Mouse (Mus musculus) heart, postnatal 0 days (tissue): Measurements from ENCODE around the gene Shroom3. TPM values are rescaled to one million over a fixed set of nuclear protein-coding genes. Genes with fewer than 3 reads are reported as not detected.

Experiments used
- ATAC-seq: fragments of 200-750 bp; cut with Nextera tagmentation; 2 replicates; pipeline ENCODE4 v1.8.0; 2017; ENCODE audit warnings: low read depth, moderate number of reproducible peaks, moderate library complexity; ENCODE audit not compliant: insufficient read depth
- DNase-seq: peaks from one replicate; pipeline ENCODE4 v3.0.0-alpha.2; 2016; ENCODE audit warnings: low spot score
- H3K27ac ChIP-seq: fragments of 300-500 bp; sonication (generic); 2 replicates; pipeline ENCODE4 v1.5.1; 2014; ENCODE audit warnings: low read depth, mild to moderate bottlenecking
- H3K27me3 ChIP-seq: fragments of 300-500 bp; sonication (generic); 2 replicates; pipeline ENCODE4 v1.6.1; 2014; ENCODE audit warnings: low read length, mixed read lengths; ENCODE audit not compliant: control insufficient read depth, insufficient read depth
- H3K36me3 ChIP-seq: fragments of 300-500 bp; sonication (generic); replicated peaks from 2 replicates; pipeline ENCODE4 v1.6.1; 2014; ENCODE audit warnings: low read length, mixed read lengths; ENCODE audit not compliant: control insufficient read depth, insufficient read depth
- H3K4me1 ChIP-seq: fragments of 300-500 bp; sonication (generic); 2 replicates; pipeline ENCODE4 v1.6.1; 2014; ENCODE audit warnings: antibody characterized with exemption; ENCODE audit not compliant: control insufficient read depth, insufficient read depth
- H3K4me2 ChIP-seq: fragments of 300-500 bp; sonication (generic); 2 replicates; pipeline ENCODE4 v1.6.1; 2014; ENCODE audit warnings: low read depth, mild to moderate bottlenecking, low read length, moderate library complexity
- H3K4me3 ChIP-seq: fragments of 300-500 bp; sonication (generic); 2 replicates; pipeline ENCODE4 v1.5.1; 2014; ENCODE audit warnings: low read depth, low read length
- H3K9ac ChIP-seq: fragments of 300-500 bp; sonication (generic); replicated peaks from 2 replicates; pipeline ENCODE4 v1.6.1; 2014; ENCODE audit warnings: low read depth, low read length, mixed read lengths
- H3K9me3 ChIP-seq: fragments of 300-500 bp; sonication (generic); replicated peaks from 2 replicates; pipeline ENCODE4 v1.6.1; 2016; ENCODE audit warnings: low read length; ENCODE audit not compliant: control insufficient read depth
- CTCF ChIP-seq: IDR thresholded peaks from 2 replicates; pipeline ENCODE4 v1.5.1; 2016; ENCODE audit warnings: antibody characterized with exemption, control low read depth, low read depth
- EP300 ChIP-seq: IDR thresholded peaks from 2 replicates; pipeline ENCODE4 v1.6.1; 2016; ENCODE audit warnings: antibody characterized with exemption, low read depth
- WGBS: fragments of 180-500 bp; shearing (Covaris S2); extraction: QIAGEN DNeasy Blood & Tissue Kit; methylation state at CpG from one replicate; pipeline ENCODE4 v1.1.7; 2014; 5-methylcytosine and 5-hydroxymethylcytosine counted together
- polyA plus RNA-seq: library from polyadenylated mRNA; unstranded; fragments of >200 nt; fragmentation: Nextera tagmentation; extraction: Ambion mirVana; gene quantifications from 2 replicates; pipeline ENCODE4 v1.2.1, GENCODE M21; 2015
- total RNA-seq: library from RNA; depleted of rRNA; stranded (reverse); fragments of >200 nt; gene quantifications from 2 replicates; pipeline ENCODE4 v1.2.3, GENCODE M21; 2014; ENCODE audit warnings: low replicate concordance

Shroom3 gene
- total and polyA plus RNA-seq, 2 experiments from 2014 or later, result 13.3 to 72.4 TPM

DNA sequence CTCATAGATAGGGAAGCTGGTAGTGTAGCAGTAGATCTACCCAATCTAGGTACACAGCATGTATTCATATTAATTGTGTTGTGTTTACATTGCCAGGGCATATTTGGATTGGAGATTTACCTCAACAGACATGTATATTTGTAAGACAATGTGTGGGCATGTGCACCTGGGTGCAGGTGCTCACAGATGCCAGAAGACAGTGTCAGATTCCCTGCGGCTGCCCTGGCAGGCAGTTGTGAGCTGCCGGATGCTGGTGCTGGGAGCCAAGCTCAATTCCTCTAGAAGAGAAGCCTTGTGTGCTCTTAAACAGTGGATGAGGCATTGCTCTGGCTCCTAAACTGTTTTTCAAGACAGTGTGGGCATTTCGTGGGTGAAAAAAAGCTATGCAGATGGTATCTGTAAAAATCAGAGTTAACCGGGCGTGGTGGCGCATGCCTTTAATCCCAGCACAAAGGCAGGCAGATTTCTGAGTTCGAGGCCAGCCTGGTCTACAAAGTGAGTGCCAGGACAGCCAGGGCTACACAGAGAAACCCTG lies 72.1 kb downstream of the Shroom3 start:
- Histone ChIP-seq H3K9ac (no peak overlapping the region), H3K4me1 (no peaks in the 10 kb centered on the region), H3K27ac (no peak overlapping the region), H3K9me3 (no peaks in the 10 kb centered on the region), H3K36me3 (no peaks in the 10 kb centered on the region), H3K4me3 (no peak overlapping the region), H3K4me2 (no peak overlapping the region), H3K27me3 (no peaks in the 10 kb centered on the region)
- WGBS, result 87% methylated on average over 7 of the region's 7 CpGs
- no peak for ATAC-seq
- no peak for TF ChIP-seq EP300
- no peak for TF ChIP-seq CTCF
- no peak for DNase-seq

DNA sequence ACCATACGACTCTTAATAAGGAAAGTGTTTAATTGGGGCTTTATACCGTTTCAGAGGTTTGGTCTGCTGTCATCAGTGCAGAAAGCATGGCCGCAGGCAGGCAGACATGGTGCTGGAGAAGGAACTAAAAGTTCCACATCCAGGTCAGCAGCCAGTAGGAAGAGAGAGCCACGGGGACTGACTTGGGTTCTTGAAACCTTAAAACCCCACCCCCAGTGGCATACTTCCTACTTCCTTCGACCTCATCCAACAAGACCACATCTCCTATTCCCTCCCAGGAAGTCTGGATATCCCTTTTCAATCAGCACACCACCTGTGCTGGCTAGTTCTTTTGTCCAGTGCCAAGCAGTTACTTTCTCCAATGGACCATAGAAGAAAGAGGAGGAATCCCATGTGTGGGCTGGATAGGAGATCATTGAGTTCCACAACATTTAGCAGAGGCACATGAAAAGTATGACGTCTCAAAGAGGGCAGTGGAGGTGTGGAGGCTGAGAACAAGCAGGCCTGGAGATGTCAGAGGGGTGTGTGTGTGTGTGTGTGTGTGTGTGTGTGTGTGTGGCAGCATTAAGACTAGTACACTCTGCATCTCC lies 76.0 kb downstream of the Shroom3 start:
- no peak for ATAC-seq
- no peak for DNase-seq
- H3K4me1 ChIP-seq, result peaks cover 11% of the 10 kb centered on the region; the same call in 1 of the 2 replicates
- no peaks in the 10 kb centered on the region for H3K9me3 ChIP-seq
- H3K36me3 ChIP-seq, result no peaks in the 10 kb centered on the region
- no peak overlapping the region for H3K4me3 ChIP-seq
- H3K27me3 ChIP-seq, result no peaks in the 10 kb centered on the region
- WGBS, result 74% methylated on average over 6 of the region's 6 CpGs
- TF ChIP-seq CTCF (no peak), EP300 (no peak)
- peak overlapping the region; percentile 1; the same call in 1 of the 2 replicates for H3K27ac ChIP-seq
- H3K9ac ChIP-seq, result no peak overlapping the region
- no peak overlapping the region for H3K4me2 ChIP-seq

DNA sequence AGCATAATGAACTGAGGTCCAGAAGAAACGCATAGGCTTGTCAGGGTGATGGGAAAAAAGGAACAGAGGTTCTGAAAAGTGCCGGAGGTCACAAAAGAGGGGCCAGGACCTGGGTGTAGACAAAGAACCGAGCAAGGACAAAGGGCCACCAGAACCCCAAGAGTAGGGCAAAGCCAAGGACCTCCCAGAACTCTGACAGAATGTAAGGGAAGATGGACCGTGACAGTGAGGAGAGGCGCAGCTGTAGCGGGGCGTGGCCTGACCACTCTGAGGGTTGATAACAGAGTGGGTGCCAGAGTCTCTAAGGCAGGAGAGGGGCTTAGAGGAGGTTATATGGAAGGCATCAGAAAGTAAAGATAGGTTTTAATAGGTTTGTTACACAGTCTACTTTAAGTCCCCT lies 77.3 kb downstream of the Shroom3 start:
- WGBS, result 72% methylated on average over 7 of the region's 7 CpGs
- H3K4me1 ChIP-seq, result peaks cover 11% of the 10 kb centered on the region; the same call in 1 of the 2 replicates
- no peak for ATAC-seq

DNA sequence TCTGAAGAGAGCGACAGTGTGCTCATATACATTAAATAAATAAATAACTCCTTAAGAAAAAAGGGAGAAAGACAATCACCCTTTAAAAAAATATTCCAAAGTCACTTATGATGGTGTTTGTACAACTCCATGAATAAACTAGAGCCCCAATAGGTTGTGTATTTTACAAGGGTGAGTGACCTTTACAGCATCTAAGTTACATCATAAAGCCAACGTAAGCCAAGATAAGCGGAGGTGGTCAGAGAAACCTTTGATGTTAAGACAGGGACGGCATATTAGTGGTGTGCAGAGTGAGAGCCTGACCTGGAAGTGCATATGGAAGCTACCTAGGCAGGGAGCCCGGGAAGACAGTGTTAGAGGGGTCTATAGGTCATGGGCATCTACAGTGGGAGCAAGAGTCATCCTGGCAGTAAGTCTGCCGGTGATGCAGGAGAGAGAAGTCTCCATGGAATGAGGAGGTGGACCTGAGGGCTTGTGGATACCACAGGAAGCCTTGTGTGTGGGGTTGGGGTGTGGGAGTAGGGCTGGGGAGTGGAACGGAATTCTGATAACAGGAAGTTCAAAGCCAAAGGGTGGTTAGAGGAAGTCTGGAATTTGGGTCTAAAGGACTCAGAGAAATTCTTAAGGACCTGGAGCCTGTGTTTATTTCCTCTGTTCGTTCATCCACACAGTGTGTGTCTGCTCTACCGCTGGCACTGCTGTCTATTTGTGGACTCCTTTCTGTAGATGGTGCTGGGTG lies 78.5 kb downstream of the Shroom3 start:
- H3K36me3 ChIP-seq, result no peaks in the 10 kb centered on the region
- DNase-seq, result no peak
- no peak overlapping the region for H3K9ac ChIP-seq
- no peaks in the 10 kb centered on the region for H3K9me3 ChIP-seq
- H3K4me3 ChIP-seq, result no peak overlapping the region
- no peak for ATAC-seq
- H3K27ac ChIP-seq, result peak overlapping the region; percentile 84
- peaks cover 11% of the 10 kb centered on the region; the same call in 1 of the 2 replicates for H3K4me1 ChIP-seq
- WGBS, result 65% methylated on average over 9 of the region's 9 CpGs
- H3K4me2 ChIP-seq, result no peak overlapping the region
- no peak for TF ChIP-seq EP300
- H3K27me3 ChIP-seq, result no peaks in the 10 kb centered on the region

More for the DNA sequence above, 77.3 kb downstream of the Shroom3 start:
- Histone ChIP-seq H3K4me2 (no peak overlapping the region), H3K36me3 (no peaks in the 10 kb centered on the region), H3K4me3 (no peak overlapping the region), H3K9ac (no peak overlapping the region), H3K9me3 (no peaks in the 10 kb centered on the region), H3K27me3 (no peaks in the 10 kb centered on the region), H3K27ac (0 out of 2 replicates have a peak overlapping the region, but pooled peaks have one; percentile 7)
- TF ChIP-seq EP300 (no peak), CTCF (no peak)
- DNase-seq, result no peak

DNA sequence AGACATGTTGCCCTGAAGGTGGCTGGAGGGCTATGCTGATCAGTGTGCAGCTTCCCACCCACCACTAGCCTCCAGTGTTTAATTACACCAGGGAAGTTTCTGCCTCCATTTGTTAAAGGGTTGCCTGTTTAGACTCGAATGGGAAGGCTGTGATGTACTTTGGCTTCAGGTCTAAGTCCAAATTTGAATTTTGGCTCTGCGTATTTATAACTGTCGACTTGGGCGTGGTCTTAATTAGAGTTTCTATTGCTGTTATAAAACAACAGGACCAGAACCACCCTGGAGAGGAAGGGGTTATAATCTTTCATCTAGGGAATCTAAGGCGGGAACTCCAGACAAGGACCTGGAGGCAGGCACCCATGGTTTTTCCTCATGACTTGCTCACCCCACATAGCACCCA lies 79.2 kb downstream of the Shroom3 start:
- Histone ChIP-seq H3K4me3 (no peak overlapping the region), H3K4me1 (peaks cover 11% of the 10 kb centered on the region; the same call in 1 of the 2 replicates), H3K36me3 (no peaks in the 10 kb centered on the region), H3K27me3 (no peaks in the 10 kb centered on the region), H3K9ac (no peak overlapping the region), H3K27ac (peak overlapping the region; percentile 84), H3K4me2 (no peak overlapping the region), H3K9me3 (no peaks in the 10 kb centered on the region)
- DNase-seq (no peak), ATAC-seq (no peak)
- 92% methylated on average over 5 of the region's 5 CpGs for WGBS
- TF ChIP-seq CTCF (no peak), EP300 (no peak)
